Mouse (Mus musculus) forebrain, embryonic 13.5 days (tissue): ENCODE results near the gene Slc4a3. TPM values are rescaled to one million over a fixed set of nuclear protein-coding genes. Genes with fewer than 3 reads are reported as not detected.
A peak's percentile ranks its signal among the peaks of the same experiment; 100 is the strongest.

Experiments used
- ATAC-seq: fragments of 200-750 bp; cut with Nextera tagmentation; 2 replicates; pipeline ENCODE4 v1.8.0; 2017
- H3K27ac ChIP-seq: fragments of 300-500 bp; sonication (generic); 2 replicates; pipeline ENCODE4 v1.5.1; 2015; ENCODE audit warnings: inconsistent platforms, mild to moderate bottlenecking, moderate library complexity
- H3K27me3 ChIP-seq: fragments of 300-500 bp; sonication (generic); 2 replicates; pipeline ENCODE4 v1.6.1; 2015; ENCODE audit warnings: mild to moderate bottlenecking, inconsistent platforms
- H3K36me3 ChIP-seq: fragments of 300-500 bp; sonication (generic); 2 replicates; pipeline ENCODE4 v1.6.1; 2015; ENCODE audit warnings: mild to moderate bottlenecking, inconsistent platforms; ENCODE audit not compliant: poor library complexity, severe bottlenecking
- H3K4me1 ChIP-seq: fragments of 300-500 bp; sonication (generic); 2 replicates; pipeline ENCODE4 v1.6.1; 2015; ENCODE audit warnings: inconsistent platforms
- H3K4me2 ChIP-seq: fragments of 300-500 bp; sonication (generic); 2 replicates; pipeline ENCODE4 v1.6.1; 2015; ENCODE audit warnings: inconsistent platforms, mild to moderate bottlenecking, moderate library complexity
- H3K4me3 ChIP-seq: fragments of 300-500 bp; sonication (generic); 2 replicates; pipeline ENCODE4 v1.5.1; 2015; ENCODE audit warnings: mild to moderate bottlenecking, inconsistent platforms
- H3K9ac ChIP-seq: fragments of 300-500 bp; sonication (generic); 2 replicates; pipeline ENCODE4 v1.6.1; 2015; ENCODE audit warnings: mild to moderate bottlenecking, inconsistent platforms
- H3K9me3 ChIP-seq: fragments of 300-500 bp; sonication (generic); replicated peaks from 2 replicates; pipeline ENCODE4 v1.6.1; 2016; ENCODE audit warnings: inconsistent platforms
- WGBS: fragments of 180-500 bp; shearing (Covaris S2); methylation state at CpG from one replicate; pipeline ENCODE4 v1.1.7; 2015; 5-methylcytosine and 5-hydroxymethylcytosine counted together
- polyA plus RNA-seq: library from polyadenylated mRNA; unstranded; fragments of >200 nt; fragmentation: Nextera tagmentation; extraction: Ambion mirVana; gene quantifications from 2 replicates; pipeline ENCODE4 v1.2.1, GENCODE M21; 2015

Gene Slc4a3
- polyA plus RNA-seq, 1 experiment from 2014 or later, result 20.9 TPM

- H3K9ac ChIP-seq, result no peak overlapping the region
- no peak for ATAC-seq
- WGBS, result 92% methylated on average over 19 of the region's 19 CpGs
- H3K9me3 ChIP-seq, result no peaks in the 10 kb centered on the region
- no peaks in the 10 kb centered on the region for H3K4me1 ChIP-seq
- peaks cover 79% of the 10 kb centered on the region for H3K36me3 ChIP-seq
- H3K27ac ChIP-seq, result no peak overlapping the region
- H3K27me3 ChIP-seq, result no peaks in the 10 kb centered on the region
- H3K4me3 ChIP-seq, result no peak overlapping the region
- no peak overlapping the region for H3K4me2 ChIP-seq
Observed at GRCm38 (mm10) chr1:75532280-75533172, 13.5 kb upstream of the Slc4a3 start.

DNA sequence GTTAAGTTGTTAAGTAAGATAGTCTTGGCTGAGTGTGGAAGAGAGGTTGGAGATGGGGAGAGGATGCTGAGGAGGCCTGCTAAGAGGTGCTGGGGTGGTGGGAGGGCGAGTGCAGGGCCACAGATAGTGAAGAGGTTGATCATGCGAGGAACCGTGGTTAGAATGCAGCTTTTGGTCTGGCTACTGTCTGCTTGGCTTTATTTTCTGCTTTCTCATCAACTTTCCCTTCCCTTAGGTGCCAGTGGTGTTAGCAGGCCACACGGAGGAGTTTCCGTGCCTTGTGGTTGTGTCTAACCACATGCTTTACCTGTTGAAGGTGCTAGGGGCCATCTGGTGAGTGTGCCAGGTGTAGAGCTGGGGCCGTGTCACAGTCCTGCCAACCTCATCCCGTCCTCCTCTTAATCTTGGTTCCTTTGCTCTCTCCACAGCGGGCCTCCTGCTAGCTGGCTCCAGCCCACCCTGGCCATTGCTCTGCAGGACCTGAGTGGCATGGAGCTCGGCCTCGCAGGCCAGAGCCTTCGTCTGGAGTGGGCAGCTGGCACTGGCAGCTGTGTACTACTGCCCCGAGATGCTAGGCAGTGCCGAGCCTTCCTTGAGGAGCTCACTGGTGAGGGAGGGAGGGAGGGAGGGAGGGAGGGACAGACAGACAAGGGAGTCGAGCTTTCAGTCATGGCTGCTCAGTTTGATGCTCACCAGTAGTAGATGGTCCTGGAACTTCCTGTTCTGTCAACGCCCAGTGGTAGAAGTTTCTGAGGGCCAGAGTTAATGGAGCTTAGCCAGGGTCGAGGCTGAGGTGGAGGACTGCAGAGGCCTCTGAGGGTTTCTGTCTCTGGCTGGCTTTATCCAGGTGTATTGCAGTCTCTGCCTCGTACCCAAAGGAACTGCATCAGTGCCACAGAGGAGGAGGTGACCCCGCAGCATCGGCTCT lies 12.5 kb upstream of the Slc4a3 start:
- Histone ChIP-seq H3K4me2 (no peak overlapping the region), H3K4me3 (no peak overlapping the region), H3K9me3 (no peaks in the 10 kb centered on the region), H3K9ac (no peak overlapping the region), H3K4me1 (no peaks in the 10 kb centered on the region), H3K27me3 (no peaks in the 10 kb centered on the region), H3K27ac (no peak overlapping the region), H3K36me3 (peaks cover 76% of the 10 kb centered on the region)
- no peak for ATAC-seq
- WGBS, result 88% methylated on average over 19 of the region's 19 CpGs

DNA sequence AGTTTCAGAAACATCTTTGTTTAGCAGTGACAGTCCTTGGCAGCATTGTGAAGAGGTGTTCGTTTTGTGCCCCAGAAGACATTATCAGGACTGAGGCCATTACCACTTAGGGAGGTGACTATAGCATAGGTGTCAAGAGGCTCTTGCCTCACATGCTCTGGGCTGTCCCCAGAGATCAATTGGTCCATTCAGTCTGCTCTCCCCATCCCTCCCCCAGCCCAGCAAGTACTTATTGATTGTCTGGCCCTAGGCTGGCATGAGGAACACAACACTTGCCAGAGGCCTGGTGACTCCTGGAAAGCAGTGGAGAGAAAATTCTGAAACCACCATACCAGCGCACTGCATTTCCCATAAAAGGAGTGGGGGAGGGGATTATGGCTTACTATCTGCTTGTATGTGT lies 8.5 kb upstream of the Slc4a3 start:
- no peaks in the 10 kb centered on the region for H3K4me1 ChIP-seq
- WGBS, result 86% methylated on average over 2 of the region's 2 CpGs
- H3K27ac ChIP-seq, result no peak overlapping the region
- peaks cover 44% of the 10 kb centered on the region for H3K36me3 ChIP-seq
- no peak for ATAC-seq
- H3K4me3 ChIP-seq, result no peak overlapping the region
- no peak overlapping the region for H3K9ac ChIP-seq
- no peaks in the 10 kb centered on the region for H3K27me3 ChIP-seq
- no peak overlapping the region for H3K4me2 ChIP-seq
- H3K9me3 ChIP-seq, result no peaks in the 10 kb centered on the region

DNA sequence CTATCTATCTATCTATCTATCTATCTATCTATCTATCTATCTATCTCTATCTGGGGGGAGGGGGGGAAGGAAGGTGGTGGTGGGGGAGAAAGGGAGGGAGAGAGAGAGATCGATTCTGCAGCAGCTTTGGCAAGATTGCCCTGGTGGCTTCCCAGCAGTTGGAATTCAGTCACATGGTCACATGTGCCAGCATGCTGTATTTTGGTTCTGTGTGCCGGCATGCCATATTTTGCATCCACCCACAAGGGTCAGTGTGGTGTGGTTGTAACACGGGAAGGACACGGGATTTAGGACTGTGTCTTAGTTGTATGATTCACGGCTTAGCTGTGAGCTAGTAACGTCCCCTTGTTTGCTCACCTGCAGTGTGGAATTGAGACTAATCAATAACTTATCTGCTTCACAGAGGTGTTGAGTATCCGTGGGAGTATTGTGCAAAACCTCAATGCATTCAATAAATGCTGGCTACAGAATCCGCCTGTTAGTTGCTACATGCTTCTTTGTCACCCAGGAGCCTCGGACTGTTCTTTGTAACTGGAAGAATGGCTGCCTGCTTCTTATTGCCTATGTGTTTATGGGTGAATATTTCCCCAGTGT lies 7.4 kb upstream of the Slc4a3 start:
- no peaks in the 10 kb centered on the region for H3K9me3 ChIP-seq

GRCm38 (mm10) chr1:75541496-75541895 lies 4.6 kb upstream of the Slc4a3 start:
- no peak overlapping the region for H3K9ac ChIP-seq
- no peaks in the 10 kb centered on the region for H3K27me3 ChIP-seq
- no peak overlapping the region for H3K4me3 ChIP-seq
- peaks cover 9% of the 10 kb centered on the region for H3K36me3 ChIP-seq
- ATAC-seq, result no peak
- no peak overlapping the region for H3K27ac ChIP-seq
- H3K4me2 ChIP-seq, result no peak overlapping the region
- 90% methylated on average over 7 of the region's 7 CpGs for WGBS
- H3K9me3 ChIP-seq, result no peaks in the 10 kb centered on the region
- H3K4me1 ChIP-seq, result peaks cover 6% of the 10 kb centered on the region; the same call in 1 of the 2 replicates

More for the DNA sequence above, 7.4 kb upstream of the Slc4a3 start:
- Histone ChIP-seq H3K4me2 (no peak overlapping the region), H3K27me3 (no peaks in the 10 kb centered on the region), H3K36me3 (peaks cover 34% of the 10 kb centered on the region), H3K4me1 (no peaks in the 10 kb centered on the region), H3K27ac (no peak overlapping the region), H3K9ac (no peak overlapping the region), H3K4me3 (no peak overlapping the region)
- no peak for ATAC-seq
- 82% methylated on average over 9 of the region's 9 CpGs for WGBS

DNA sequence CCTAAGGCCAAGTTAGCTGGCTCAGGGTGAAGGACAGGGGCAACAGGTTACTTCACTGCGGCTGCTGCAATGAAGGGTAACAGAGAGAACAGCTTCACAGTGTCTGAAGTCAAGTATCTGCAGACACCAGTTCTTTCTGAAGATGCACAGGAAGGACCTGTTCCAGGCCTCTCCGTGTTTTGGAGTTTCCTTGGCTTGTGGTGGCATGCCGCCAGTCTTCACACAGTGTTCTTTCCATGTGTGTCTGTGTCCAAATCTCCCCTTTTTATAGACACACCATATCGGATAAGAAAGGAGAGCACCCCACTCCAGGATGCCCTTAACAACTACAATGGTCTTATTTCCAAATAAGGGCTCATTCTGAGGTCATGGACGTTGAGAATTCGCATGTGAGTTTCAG lies 1.7 kb upstream of the Slc4a3 start:
- H3K36me3 ChIP-seq, result peaks cover 12% of the 10 kb centered on the region; the same call in 1 of the 2 replicates
- no peak overlapping the region for H3K27ac ChIP-seq
- no peaks in the 10 kb centered on the region for H3K9me3 ChIP-seq
- 93% methylated on average over 6 of the region's 6 CpGs for WGBS
- no peak overlapping the region for H3K9ac ChIP-seq
- ATAC-seq, result no peak
- no peak overlapping the region for H3K4me2 ChIP-seq
- H3K4me1 ChIP-seq, result peaks cover 14% of the 10 kb centered on the region
- no peak overlapping the region for H3K4me3 ChIP-seq
- no peaks in the 10 kb centered on the region for H3K27me3 ChIP-seq

- Histone ChIP-seq H3K27me3 (no peaks in the 10 kb centered on the region), H3K4me2 (peak overlapping the region; percentile 72), H3K27ac (no peak overlapping the region), H3K4me3 (peak overlapping the region; percentile 60; the same call in 1 of the 2 replicates), H3K4me1 (peaks cover 14% of the 10 kb centered on the region), H3K36me3 (peaks cover 37% of the 10 kb centered on the region), H3K9ac (no peak overlapping the region), H3K9me3 (no peaks in the 10 kb centered on the region)
- 96% methylated on average over 13 of the region's 13 CpGs for WGBS
- ATAC-seq, result no peak
Observed at GRCm38 (mm10) chr1:75547351-75547750, 1.3 kb downstream of the Slc4a3 start.

DNA sequence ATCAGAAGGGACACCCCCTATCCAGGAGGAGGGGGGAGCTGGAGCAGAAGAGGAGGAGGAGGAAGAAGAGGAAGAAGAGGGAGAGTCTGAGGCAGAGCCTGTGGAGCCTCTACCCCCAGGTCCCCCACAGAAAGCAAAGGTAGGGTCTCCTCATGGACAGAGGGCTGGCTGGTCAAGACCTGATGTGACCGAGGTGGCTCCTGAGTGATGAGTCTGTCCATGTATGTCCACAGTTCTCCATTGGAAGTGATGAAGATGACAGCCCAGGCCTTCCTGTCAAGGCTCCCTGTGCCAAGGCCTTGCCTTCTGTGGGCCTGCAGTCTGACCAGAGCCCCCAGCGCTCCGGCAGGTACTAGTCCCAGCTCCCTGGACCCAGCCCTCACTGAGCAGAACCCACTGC lies 2.0 kb downstream of the Slc4a3 start:
- no peak for ATAC-seq
- H3K4me2 ChIP-seq, result no peak overlapping the region

GRCm38 (mm10) chr1:75548871-75549270 lies 2.8 kb downstream of the Slc4a3 start:
- WGBS, result 90% methylated on average over 17 of the region's 17 CpGs
- Histone ChIP-seq H3K27me3 (no peaks in the 10 kb centered on the region), H3K4me2 (no peak overlapping the region), H3K4me1 (peaks cover 14% of the 10 kb centered on the region), H3K36me3 (peaks cover 52% of the 10 kb centered on the region), H3K27ac (no peak overlapping the region), H3K4me3 (no peak overlapping the region), H3K9ac (no peak overlapping the region), H3K9me3 (no peaks in the 10 kb centered on the region)
- ATAC-seq, result no peak

More for the DNA sequence above, 2.0 kb downstream of the Slc4a3 start:
- no peaks in the 10 kb centered on the region for H3K27me3 ChIP-seq
- peaks cover 45% of the 10 kb centered on the region for H3K36me3 ChIP-seq
- no peak overlapping the region for H3K4me3 ChIP-seq
- WGBS, result 96% methylated on average over 3 of the region's 3 CpGs
- H3K9ac ChIP-seq, result no peak overlapping the region
- H3K4me1 ChIP-seq, result peaks cover 14% of the 10 kb centered on the region
- no peaks in the 10 kb centered on the region for H3K9me3 ChIP-seq
- no peak overlapping the region for H3K27ac ChIP-seq

DNA sequence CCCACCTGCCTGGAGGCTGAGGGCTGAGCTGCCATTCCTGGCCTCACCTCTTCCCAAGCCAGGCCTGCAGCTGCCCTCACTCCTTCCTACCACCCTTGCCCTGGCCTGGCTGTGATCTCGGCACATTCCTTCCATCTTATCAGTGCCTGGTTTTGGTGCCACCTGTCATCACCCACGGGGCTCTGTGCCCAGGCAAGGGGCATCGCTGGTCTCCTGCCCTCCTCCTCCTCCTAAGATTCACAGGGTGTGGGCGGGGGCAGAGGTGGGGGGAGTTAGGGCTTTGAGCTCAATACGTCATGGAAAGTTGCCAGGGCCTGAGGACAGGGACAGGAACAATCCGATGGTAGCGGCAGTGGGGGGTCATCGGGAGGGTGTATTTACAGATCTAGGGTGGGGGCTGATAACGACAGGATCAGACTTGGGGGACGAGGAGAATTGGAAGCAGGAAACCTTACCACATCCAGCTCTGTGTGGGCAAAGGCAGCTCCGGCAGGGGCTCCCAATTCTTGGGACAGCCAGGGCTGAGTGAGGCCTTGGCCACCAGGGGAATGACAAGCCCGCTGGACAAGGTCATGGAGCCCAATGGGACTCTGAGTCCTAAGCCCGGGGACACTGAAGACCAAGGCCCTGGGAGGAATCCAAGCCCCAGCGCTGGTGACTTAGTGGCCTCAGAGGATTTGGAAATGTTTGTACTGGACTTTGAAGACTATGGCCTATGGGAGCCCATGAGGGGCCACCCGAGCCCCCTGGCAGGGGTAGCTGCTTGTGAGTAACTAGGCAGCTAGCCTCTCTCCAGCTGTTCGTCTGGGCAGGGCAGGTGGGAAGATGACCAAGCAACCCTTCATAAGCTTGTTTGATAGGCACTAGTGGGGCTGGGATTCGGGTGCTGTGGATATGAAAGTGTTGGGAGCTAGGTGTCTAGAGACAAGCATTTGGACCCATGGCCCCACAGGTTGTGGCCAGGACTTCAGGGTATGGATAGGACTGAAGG lies 3.5 kb downstream of the Slc4a3 start:
- no peak overlapping the region for H3K9ac ChIP-seq
- H3K4me2 ChIP-seq, result no peak overlapping the region
- no peak overlapping the region for H3K27ac ChIP-seq
- no peaks in the 10 kb centered on the region for H3K27me3 ChIP-seq
- H3K9me3 ChIP-seq, result no peaks in the 10 kb centered on the region
- WGBS, result 88% methylated on average over 17 of the region's 17 CpGs
- no peak overlapping the region for H3K4me3 ChIP-seq
- peaks cover 60% of the 10 kb centered on the region for H3K36me3 ChIP-seq
- ATAC-seq, result no peak
- H3K4me1 ChIP-seq, result peaks cover 14% of the 10 kb centered on the region

- Histone ChIP-seq H3K4me2 (no peak overlapping the region), H3K4me1 (peaks cover 12% of the 10 kb centered on the region), H3K27ac (no peak overlapping the region), H3K4me3 (no peak overlapping the region), H3K27me3 (no peaks in the 10 kb centered on the region), H3K9ac (no peak overlapping the region), H3K9me3 (no peaks in the 10 kb centered on the region), H3K36me3 (peaks cover 70% of the 10 kb centered on the region)
- no peak for ATAC-seq
- 90% methylated on average over 15 of the region's 15 CpGs for WGBS
Observed at GRCm38 (mm10) chr1:75550586-75550985, 4.5 kb downstream of the Slc4a3 start.
